Mouse (Mus musculus) left cerebral cortex, postnatal 10 days (tissue): ENCODE measurements around the gene Ccdc14. TPM values are rescaled to one million over a fixed set of nuclear protein-coding genes. Genes with fewer than 3 reads are reported as not detected.

Experiments
- DNase-seq, 2 experiments: peaks; one replicate each; pipeline ENCODE4 v3.0.0; 2021 to 2022; ENCODE audit warnings: low spot score in 2 of 2, mixed read lengths in 1 of 2; ENCODE audit errors: extremely low spot score in 1 of 2
- intact Hi-C: fragments of 180-260 bp; cut with DNase I; formaldehyde crosslinking; loops from one replicate; pipeline ENCODE4 v1.15.1; 2025
- total RNA-seq, 2 experiments: library from RNA; stranded (reverse); gene quantifications; 2 replicates each; pipeline ENCODE4 v1.2.3; 2021

Gene Ccdc14
- total RNA-seq, 2 experiments from 2014 or later = 3.3 to 3.7 TPM

DNA sequence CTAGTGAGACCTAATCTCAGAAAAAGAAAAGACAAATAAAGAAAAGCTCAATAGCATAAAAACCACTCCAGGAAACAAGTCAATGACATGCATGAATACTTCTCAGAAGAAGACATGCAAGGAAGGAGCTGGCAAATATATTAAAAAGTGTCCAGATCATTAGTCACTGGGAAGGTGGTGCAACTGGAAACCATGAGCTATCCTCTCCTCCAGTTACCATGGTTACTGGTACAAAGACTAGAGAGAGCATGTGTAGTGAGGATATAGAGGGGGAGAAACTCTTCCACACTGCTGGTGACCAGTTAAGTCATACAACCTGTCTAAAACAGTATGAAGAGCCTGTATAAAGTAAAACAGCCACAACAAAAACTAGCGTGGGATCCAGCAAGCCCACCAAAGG is 75.8 kb downstream of the Ccdc14 start:
- intact Hi-C loops = no loop called here
- DNase-seq = no peak

DNA sequence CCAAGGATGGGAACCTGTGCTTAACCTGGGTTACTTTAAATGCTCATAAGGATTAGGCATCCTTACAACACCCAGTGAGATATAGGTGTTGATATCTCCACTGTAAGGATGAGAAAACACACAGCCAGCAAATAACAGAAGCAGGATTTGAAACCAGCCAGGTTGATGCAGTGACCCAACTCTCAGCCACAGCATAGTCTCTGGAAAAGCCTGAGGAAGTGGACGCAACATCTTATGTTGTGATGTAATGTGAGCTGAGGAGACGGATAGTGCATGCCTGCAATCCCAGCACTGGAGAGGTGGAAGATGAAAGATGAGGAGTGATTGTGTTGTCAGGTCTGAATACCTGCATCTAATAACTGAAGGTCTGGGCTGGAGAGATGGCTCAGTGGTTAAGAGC is 77.0 kb downstream of the Ccdc14 start:
- no peak for DNase-seq
- intact Hi-C loops = no loop called here

DNA sequence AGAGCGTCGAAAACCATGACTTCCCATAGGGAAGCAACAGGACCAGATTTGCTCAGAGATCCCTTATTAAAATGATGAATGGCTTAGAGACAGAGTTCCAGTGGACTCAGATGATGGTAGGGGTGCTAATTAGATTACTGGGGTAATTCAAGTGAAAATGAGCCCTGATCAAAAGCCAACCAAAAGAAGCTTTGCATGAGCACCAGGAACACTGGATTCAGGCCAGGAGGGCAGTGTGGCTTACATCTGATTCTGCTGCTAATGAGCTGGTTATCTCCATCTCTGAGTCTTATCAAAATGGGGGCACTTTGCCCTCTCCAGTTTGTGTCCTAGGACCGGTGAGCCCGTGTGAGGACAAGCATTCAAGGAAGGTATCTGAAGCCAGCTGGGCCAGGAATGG is 78.0 kb downstream of the Ccdc14 start:
- intact Hi-C loops = no loop called here
- no peak for DNase-seq

DNA sequence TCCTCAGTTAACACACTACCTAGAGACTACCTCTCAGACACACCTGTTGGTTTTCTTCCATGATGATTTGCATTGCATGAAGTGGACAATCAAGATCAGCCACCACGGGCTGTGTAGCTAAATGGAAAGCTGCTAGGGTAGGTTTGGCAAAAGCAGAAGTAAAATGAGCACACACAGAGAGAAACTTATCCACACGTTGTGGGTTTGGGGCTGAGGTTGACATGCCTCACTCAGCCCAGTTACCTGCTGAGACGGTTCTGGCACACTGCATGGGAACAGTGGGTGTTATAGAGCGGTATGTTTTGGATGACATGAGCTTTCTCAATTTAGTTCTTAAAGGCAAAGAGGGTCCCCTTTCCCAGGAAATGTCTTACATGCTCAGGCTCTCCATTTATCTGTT is 79.7 kb downstream of the Ccdc14 start:
- intact Hi-C loops = no loop called here

DNA sequence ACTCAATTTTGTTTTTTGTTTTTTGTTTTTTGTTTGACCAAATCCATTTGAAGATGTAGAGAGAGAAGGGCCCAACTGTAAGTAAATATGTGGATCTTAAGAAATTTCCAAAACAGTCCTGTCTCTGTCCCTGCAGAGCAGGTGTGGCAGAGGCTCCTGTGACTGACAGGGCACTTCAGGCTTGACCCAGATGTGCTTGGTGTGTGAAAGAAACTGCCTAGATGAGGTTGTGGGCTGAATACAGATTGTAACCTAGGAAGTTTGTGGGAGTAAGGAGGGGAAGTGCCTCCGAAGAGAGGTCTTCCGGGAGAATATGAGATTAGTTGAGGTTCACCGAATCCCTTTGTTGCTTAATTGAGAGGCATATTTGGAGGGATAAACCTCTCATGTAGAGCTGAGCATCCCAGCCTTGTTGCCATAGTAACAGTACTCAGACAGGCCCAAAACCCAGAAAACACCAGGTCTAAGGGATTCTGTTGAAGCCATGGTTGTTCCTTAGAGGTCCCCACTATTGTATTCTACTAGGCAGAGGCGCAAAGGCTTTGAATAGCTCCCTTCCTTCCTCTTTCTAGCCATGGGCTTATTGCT is 82.1 kb downstream of the Ccdc14 start:
- intact Hi-C loops = no loop called here
- peak in 1 of 2 experiments; percentile 9 for DNase-seq

More for the DNA sequence above, 79.7 kb downstream of the Ccdc14 start:
- no peak for DNase-seq

Other genes with a start within 250 kb of the Ccdc14 start
- 100 to 1,000 TPM; 318 to 335 TPM for gene Kalrn, start 117.1 kb upstream of the Ccdc14 start, total RNA-seq
- under 1 TPM in 1 of 2 experiments, not detected in 1; 0.41 TPM for gene Ropn1, start 40.7 kb upstream of the Ccdc14 start, total RNA-seq
- gene Mylk, start 54.6 kb downstream of the Ccdc14 start, total RNA-seq = 1 to 10 TPM; 8.2 to 8.5 TPM